Mouse (Mus musculus) cerebellum, postnatal 25 days (tissue): ENCODE data around the gene Arrdc1.
A peak's percentile ranks its signal among the peaks of the same experiment; 100 is the strongest.

Source experiments
- DNase-seq, 2 experiments: peaks; one replicate each; pipeline ENCODE4 v3.0.0; 2021; ENCODE audit warnings: mixed read lengths in 2 of 2

The Arrdc1 gene

GRCm38 (mm10) chr2:24923561-24923960 lies 11.5 kb downstream of the Arrdc1 start:
- DNase-seq: peak in 1 of 2 experiments; percentile 30

- DNase-seq: no peak
These were observed 15.2 kb downstream of the Arrdc1 start for GRCm38 (mm10) chr2:24919839-24920175.

- DNase-seq: peak; percentile 97 to 98
These were observed 15.9 kb downstream of the Arrdc1 start, which contains the start of gene Ehmt1 for GRCm38 (mm10) chr2:24918930-24919838. Ehmt1 (minus strand) TSS chr2:24919614.

GRCm38 (mm10) chr2:24914762-24915161 lies 20.3 kb downstream of the Arrdc1 start:
- DNase-seq: no peak

GRCm38 (mm10) chr2:24912589-24912988 lies 22.5 kb downstream of the Arrdc1 start:
- no peak for DNase-seq

- no peak for DNase-seq
These were observed 22.9 kb downstream of the Arrdc1 start for GRCm38 (mm10) chr2:24912189-24912588.

- no peak for DNase-seq
These were observed 24.6 kb downstream of the Arrdc1 start for GRCm38 (mm10) chr2:24910481-24910880.

- DNase-seq: no peak
These were observed 29.3 kb downstream of the Arrdc1 start for GRCm38 (mm10) chr2:24905653-24906155.

- no peak for DNase-seq
These were observed 30.0 kb downstream of the Arrdc1 start for GRCm38 (mm10) chr2:24904823-24905652.

GRCm38 (mm10) chr2:24902999-24903398 lies 32.1 kb downstream of the Arrdc1 start:
- no peak for DNase-seq

- no peak for DNase-seq
These were observed 34.0 kb downstream of the Arrdc1 start for GRCm38 (mm10) chr2:24901055-24901454.

- DNase-seq: no peak
These were observed 35.8 kb downstream of the Arrdc1 start for GRCm38 (mm10) chr2:24899292-24899691.

GRCm38 (mm10) chr2:24896761-24897160 lies 38.3 kb downstream of the Arrdc1 start:
- no peak for DNase-seq

- DNase-seq: no peak
These were observed 40.8 kb downstream of the Arrdc1 start for GRCm38 (mm10) chr2:24894211-24894610.

GRCm38 (mm10) chr2:24892318-24892717 lies 42.7 kb downstream of the Arrdc1 start:
- DNase-seq: no peak

GRCm38 (mm10) chr2:24890541-24891447 lies 44.3 kb downstream of the Arrdc1 start:
- no peak for DNase-seq

- DNase-seq: peak in 1 of 2 experiments; percentile 47
These were observed 46.2 kb downstream of the Arrdc1 start for GRCm38 (mm10) chr2:24888895-24889294.

- peak in 1 of 2 experiments; percentile 35 for DNase-seq
These were observed 54.4 kb downstream of the Arrdc1 start for GRCm38 (mm10) chr2:24880686-24881085.
